Mouse (Mus musculus): ENCODE data around the gene A4gnt. TPM values are rescaled to one million over a fixed set of nuclear protein-coding genes. Genes with fewer than 3 reads are reported as not detected.

A4gnt gene
- polyA plus RNA-seq, 1 experiment from 2014 or later: not detected

- Histone ChIP-seq H3K4me3 (no peak overlapping the region), H3K27me3 (replicated peaks; ENCODE audit: low read depth, poor library complexity, severe bottlenecking) (no peaks in the 10 kb centered on the region), H3K9me3 (no peaks in the 10 kb centered on the region), H3K27ac (replicated peaks) (no peak overlapping the region), H3K4me1 (no peaks in the 10 kb centered on the region), H3K36me3 (replicated peaks) (peaks cover 93% of the 10 kb centered on the region)
- 94% methylated on average over 5 of the region's 5 CpGs for WGBS
- DNase-seq (ENCODE audit: low spot score): no peak
Observed at GRCm38 (mm10) chr9:99639957-99640356, 27.7 kb downstream of the A4gnt start.

GRCm38 (mm10) chr9:99645416-99645815, 33.1 kb downstream of the A4gnt start:
- Histone ChIP-seq H3K36me3 (replicated peaks) (peaks cover 93% of the 10 kb centered on the region), H3K27ac (replicated peaks) (no peak overlapping the region)
- 90% methylated on average over 6 of the region's 6 CpGs for WGBS

DNA sequence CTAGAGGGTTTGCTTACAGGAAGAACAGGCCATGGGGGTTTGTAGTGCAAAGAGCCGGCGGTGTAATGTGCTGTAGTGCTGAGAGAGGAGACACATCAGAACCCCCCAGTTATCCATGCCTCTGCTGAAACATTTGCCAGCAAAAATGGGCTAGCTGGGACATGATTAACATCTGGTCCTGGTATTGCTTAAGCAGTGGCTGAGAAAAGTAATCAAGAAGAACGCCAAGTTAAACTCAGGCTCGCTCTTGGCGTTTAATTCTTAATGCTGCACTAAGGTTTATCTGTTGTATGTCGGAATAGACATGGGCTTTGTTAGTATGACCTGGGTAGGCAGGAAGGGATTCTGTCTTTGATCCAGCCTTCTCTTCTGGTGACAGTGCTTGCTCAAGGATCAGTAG, 33.8 kb downstream of the A4gnt start:
- peaks cover 96% of the 10 kb centered on the region for H3K36me3 ChIP-seq (replicated peaks)

More at GRCm38 (mm10) chr9:99645416-99645815, 33.1 kb downstream of the A4gnt start:
- Histone ChIP-seq H3K4me3 (no peak overlapping the region), H3K9me3 (no peaks in the 10 kb centered on the region), H3K27me3 (replicated peaks; ENCODE audit: low read depth, poor library complexity, severe bottlenecking) (no peaks in the 10 kb centered on the region), H3K4me1 (no peaks in the 10 kb centered on the region)
- no peak for DNase-seq (ENCODE audit: low spot score)

DNA sequence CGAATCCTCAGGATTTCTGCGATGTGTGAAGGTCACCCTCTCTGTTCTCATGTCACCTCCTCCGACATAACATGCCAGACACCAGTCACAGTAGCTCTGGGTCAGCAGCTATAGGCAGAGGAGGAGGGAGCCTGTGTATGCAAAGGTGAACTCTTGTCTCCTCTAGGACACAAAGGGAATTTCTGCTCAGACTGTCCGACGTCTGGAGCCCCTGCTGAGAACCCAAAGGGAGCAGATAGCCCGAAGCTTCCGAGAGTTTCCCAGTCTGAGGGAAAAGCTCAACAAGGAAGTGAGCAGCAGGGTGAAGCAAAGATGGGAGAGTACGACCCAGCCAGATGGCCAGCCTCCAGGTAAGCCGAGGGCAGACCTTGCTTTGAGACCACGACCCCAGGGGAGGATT, 48.5 kb downstream of the A4gnt start:
- peaks cover 93% of the 10 kb centered on the region for H3K36me3 ChIP-seq (replicated peaks)
- no peak for DNase-seq (ENCODE audit: low spot score)
- H3K4me3 ChIP-seq: no peak overlapping the region
- H3K4me1 ChIP-seq: no peaks in the 10 kb centered on the region
- WGBS: 80% methylated on average over 10 of the region's 10 CpGs
- H3K27me3 ChIP-seq (replicated peaks; ENCODE audit: low read depth, poor library complexity, severe bottlenecking): no peaks in the 10 kb centered on the region
- H3K27ac ChIP-seq (replicated peaks): no peak overlapping the region
- no peaks in the 10 kb centered on the region for H3K9me3 ChIP-seq

More for the DNA sequence above, 33.8 kb downstream of the A4gnt start:
- Histone ChIP-seq H3K4me3 (no peak overlapping the region), H3K27ac (replicated peaks) (no peak overlapping the region), H3K27me3 (replicated peaks; ENCODE audit: low read depth, poor library complexity, severe bottlenecking) (no peaks in the 10 kb centered on the region), H3K4me1 (no peaks in the 10 kb centered on the region), H3K9me3 (no peaks in the 10 kb centered on the region)
- no peak for DNase-seq (ENCODE audit: low spot score)
- WGBS: 97% methylated on average over 6 of the region's 6 CpGs

- no peak for DNase-seq (ENCODE audit: low spot score)
- no peak overlapping the region for H3K27ac ChIP-seq (replicated peaks)
- H3K36me3 ChIP-seq (replicated peaks): peaks cover 93% of the 10 kb centered on the region
- no peaks in the 10 kb centered on the region for H3K27me3 ChIP-seq (replicated peaks; ENCODE audit: low read depth, poor library complexity, severe bottlenecking)
- WGBS: 79% methylated on average over 16 of the region's 16 CpGs
- H3K9me3 ChIP-seq: no peaks in the 10 kb centered on the region
- no peaks in the 10 kb centered on the region for H3K4me1 ChIP-seq
- no peak overlapping the region for H3K4me3 ChIP-seq
Observed at GRCm38 (mm10) chr9:99661606-99662166, 49.4 kb downstream of the A4gnt start.

DNA sequence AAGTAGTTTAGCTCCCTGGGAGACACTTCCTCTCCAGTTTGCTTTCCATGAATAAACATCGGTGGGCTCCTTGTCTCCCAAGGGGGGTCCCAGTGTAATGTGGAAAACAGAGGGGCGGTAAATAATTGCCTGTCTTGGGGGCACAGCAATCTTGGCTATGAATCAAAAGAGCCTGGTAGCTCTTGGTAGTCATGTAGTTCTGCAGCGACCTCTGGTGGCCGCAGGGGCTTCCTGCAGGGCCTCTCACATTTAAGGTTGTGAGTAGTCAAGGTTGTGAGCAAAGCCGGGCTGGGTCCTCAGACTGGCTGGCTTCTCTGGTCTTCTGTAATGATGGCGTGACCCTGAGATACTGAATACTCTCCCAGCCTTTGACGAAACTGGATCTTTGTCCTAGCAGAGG, 50.1 kb downstream of the A4gnt start:
- Histone ChIP-seq H3K9me3 (no peaks in the 10 kb centered on the region), H3K27ac (replicated peaks) (no peak overlapping the region), H3K36me3 (replicated peaks) (peaks cover 93% of the 10 kb centered on the region), H3K4me1 (no peaks in the 10 kb centered on the region), H3K4me3 (no peak overlapping the region), H3K27me3 (replicated peaks; ENCODE audit: low read depth, poor library complexity, severe bottlenecking) (no peaks in the 10 kb centered on the region)
- 33% methylated on average over 7 of the region's 7 CpGs for WGBS
- DNase-seq (ENCODE audit: low spot score): peak; percentile 81

- peaks cover 93% of the 10 kb centered on the region for H3K36me3 ChIP-seq (replicated peaks)
- 93% methylated on average over 10 of the region's 10 CpGs for WGBS
- no peak overlapping the region for H3K4me3 ChIP-seq
- H3K27me3 ChIP-seq (replicated peaks; ENCODE audit: low read depth, poor library complexity, severe bottlenecking): no peaks in the 10 kb centered on the region
- no peak overlapping the region for H3K27ac ChIP-seq (replicated peaks)
- no peak for DNase-seq (ENCODE audit: low spot score)
- H3K4me1 ChIP-seq: no peaks in the 10 kb centered on the region
- no peaks in the 10 kb centered on the region for H3K9me3 ChIP-seq
Observed at GRCm38 (mm10) chr9:99662887-99663286, 50.6 kb downstream of the A4gnt start.

GRCm38 (mm10) chr9:99667596-99667995, 55.3 kb downstream of the A4gnt start:
- no peak for DNase-seq (ENCODE audit: low spot score)
- peaks cover 90% of the 10 kb centered on the region for H3K36me3 ChIP-seq (replicated peaks)
- H3K27me3 ChIP-seq (replicated peaks; ENCODE audit: low read depth, poor library complexity, severe bottlenecking): no peaks in the 10 kb centered on the region

GRCm38 (mm10) chr9:99671603-99672002, 59.3 kb downstream of the A4gnt start:
- Histone ChIP-seq H3K4me1 (no peaks in the 10 kb centered on the region), H3K36me3 (replicated peaks) (peaks cover 58% of the 10 kb centered on the region), H3K4me3 (no peak overlapping the region), H3K27me3 (replicated peaks; ENCODE audit: low read depth, poor library complexity, severe bottlenecking) (no peaks in the 10 kb centered on the region), H3K9me3 (peaks cover 5% of the 10 kb centered on the region; the same call in 1 of the 2 replicates), H3K27ac (replicated peaks) (no peak overlapping the region)
- 36% methylated on average over 2 of the region's 2 CpGs for WGBS
- no peak for DNase-seq (ENCODE audit: low spot score)

More at GRCm38 (mm10) chr9:99667596-99667995, 55.3 kb downstream of the A4gnt start:
- Histone ChIP-seq H3K27ac (replicated peaks) (no peak overlapping the region), H3K4me1 (no peaks in the 10 kb centered on the region), H3K4me3 (no peak overlapping the region), H3K9me3 (peaks cover 5% of the 10 kb centered on the region; the same call in 1 of the 2 replicates)
- WGBS: 81% methylated on average over 8 of the region's 8 CpGs

Other genes starting within 250 kb of the A4gnt start
- gene Mras, start 175.1 kb upstream of the A4gnt start, polyA plus RNA-seq (2016; fragmentation: Nextera tagmentation; extraction: Ambion mirVana): 9.9 and 10.8 TPM in 2 replicates
- not detected in 2 replicates for gene Nme9, start 161.0 kb upstream of the A4gnt start, polyA plus RNA-seq (2016; fragmentation: Nextera tagmentation; extraction: Ambion mirVana)
- gene Armc8, start 43.6 kb upstream of the A4gnt start, polyA plus RNA-seq (2016; fragmentation: Nextera tagmentation; extraction: Ambion mirVana): 24.5 and 24.7 TPM in 2 replicates
- gene Dbr1, start 36.7 kb upstream of the A4gnt start, polyA plus RNA-seq (2016; fragmentation: Nextera tagmentation; extraction: Ambion mirVana): 42.7 and 43.2 TPM in 2 replicates
- gene Dzip1l, start 17.0 kb downstream of the A4gnt start, polyA plus RNA-seq (2016; fragmentation: Nextera tagmentation; extraction: Ambion mirVana): 25.9 and 27.8 TPM in 2 replicates
- not detected in 2 replicates for gene Cldn18, start 104.8 kb downstream of the A4gnt start, polyA plus RNA-seq (2016; fragmentation: Nextera tagmentation; extraction: Ambion mirVana)

Data from embryonic facial prominence, embryonic 10.5 days (tissue).